Mouse (Mus musculus): ENCODE measurements around the gene Fibin.

DNA sequence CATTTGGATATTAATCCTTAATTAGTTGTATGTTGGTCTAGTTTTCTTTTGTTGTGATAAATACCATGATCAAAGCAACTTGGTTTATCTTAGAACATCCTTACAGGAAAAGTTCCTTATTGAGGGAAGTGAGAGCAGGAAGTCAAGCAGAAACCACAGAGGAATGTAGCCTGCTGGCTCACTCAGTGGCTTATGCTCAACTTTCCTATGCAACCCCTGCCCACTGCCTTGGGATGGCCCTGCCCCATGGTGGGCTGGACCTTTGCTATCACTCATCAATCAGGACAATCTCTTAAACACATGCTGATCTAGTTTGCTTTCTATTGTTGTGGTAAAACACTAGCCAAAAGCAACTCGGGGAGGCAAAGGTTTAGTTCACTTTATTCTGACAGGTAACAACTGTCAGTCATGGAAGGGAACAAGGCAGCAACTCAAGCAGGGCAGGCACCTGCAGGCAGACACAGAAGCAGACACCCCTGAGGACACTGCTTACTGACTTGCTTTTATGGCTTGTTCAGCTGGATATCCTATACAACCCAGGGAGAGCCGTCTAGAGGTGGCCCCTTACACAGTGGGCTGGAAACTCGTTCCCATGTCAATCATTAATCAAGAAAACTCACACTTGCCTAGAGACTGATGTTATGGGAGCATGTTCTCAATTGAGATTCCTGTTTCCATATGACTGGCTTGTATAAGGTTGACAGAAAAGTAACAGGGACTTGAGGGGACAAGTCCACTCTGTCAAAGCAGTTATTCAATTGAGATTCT is 46.7 kb downstream of the Fibin start:
- TF ChIP-seq CTCF (IDR thresholded peaks at IDR 0.05; ENCODE audit: low read depth, low read length) (no peak), POLR2A (IDR thresholded peaks at IDR 0.05; ENCODE audit: borderline replicate concordance, low read depth, low read length) (no peak)
